Mouse (Mus musculus) embryonic facial prominence, embryonic 13.5 days (tissue): Measurements from ENCODE around the gene Ubald1. TPM values are rescaled to one million over a fixed set of nuclear protein-coding genes. Genes with fewer than 3 reads are reported as not detected.

ENCODE experiments used
- ATAC-seq: fragments of 200-750 bp; cut with Nextera tagmentation; 2 replicates; pipeline ENCODE4 v1.8.0; 2017; ENCODE audit warnings: low read depth; ENCODE audit not compliant: insufficient number of reproducible peaks, insufficient read depth, low FRiP score, low TSS enrichment
- H3K27ac ChIP-seq: fragments of 300-500 bp; sonication (generic); 2 replicates; pipeline ENCODE4 v1.5.1; 2015; ENCODE audit warnings: moderate library complexity, mild to moderate bottlenecking, inconsistent platforms
- H3K27me3 ChIP-seq: fragments of 300-500 bp; sonication (generic); 2 replicates; pipeline ENCODE4 v1.6.1; 2015; ENCODE audit warnings: mild to moderate bottlenecking, inconsistent platforms
- H3K36me3 ChIP-seq: fragments of 300-500 bp; sonication (generic); 2 replicates; pipeline ENCODE4 v1.6.1; 2015; ENCODE audit warnings: mild to moderate bottlenecking, inconsistent platforms
- H3K4me1 ChIP-seq: fragments of 300-500 bp; sonication (generic); 2 replicates; pipeline ENCODE4 v1.6.1; 2015; ENCODE audit warnings: inconsistent platforms
- H3K4me2 ChIP-seq: fragments of 300-500 bp; sonication (generic); 2 replicates; pipeline ENCODE4 v1.6.1; 2015; ENCODE audit warnings: moderate library complexity, mild to moderate bottlenecking, inconsistent platforms
- H3K4me3 ChIP-seq: fragments of 300-500 bp; sonication (generic); 2 replicates; pipeline ENCODE4 v1.5.1; 2015; ENCODE audit warnings: mild to moderate bottlenecking, inconsistent platforms
- H3K9ac ChIP-seq: fragments of 300-500 bp; sonication (generic); 2 replicates; pipeline ENCODE4 v1.6.1; 2015; ENCODE audit warnings: mild to moderate bottlenecking, inconsistent platforms
- H3K9me3 ChIP-seq: fragments of 300-500 bp; sonication (generic); 2 replicates; pipeline ENCODE4 v1.6.1; 2016; ENCODE audit warnings: inconsistent platforms
- WGBS: fragments of 180-500 bp; shearing (Covaris S2); methylation state at CpG from one replicate; pipeline ENCODE4 v1.1.7; 2015; ENCODE audit warnings: mixed read lengths; 5-methylcytosine and 5-hydroxymethylcytosine counted together
- polyA plus RNA-seq: library from polyadenylated mRNA; unstranded; fragments of >200 nt; fragmentation: Nextera tagmentation; extraction: Ambion mirVana; gene quantifications from 2 replicates; pipeline ENCODE4 v1.2.1, GENCODE M21; 2015

The Ubald1 gene
- polyA plus RNA-seq, 1 experiment from 2014 or later = 41.5 TPM

GRCm38 (mm10) chr16:4831650-4832419 lies 48.3 kb downstream of the Ubald1 start:
- H3K4me3 ChIP-seq = no peak overlapping the region
- peak; percentile 32; the same call in 1 of the 2 replicates for ATAC-seq
- H3K36me3 ChIP-seq = no peaks in the 10 kb centered on the region
- 65% methylated on average over 15 of the region's 15 CpGs for WGBS
- H3K9me3 ChIP-seq = no peaks in the 10 kb centered on the region
- H3K9ac ChIP-seq = no peak overlapping the region
- no peaks in the 10 kb centered on the region for H3K4me1 ChIP-seq
- H3K27ac ChIP-seq = no peak overlapping the region
- no peaks in the 10 kb centered on the region for H3K27me3 ChIP-seq
- H3K4me2 ChIP-seq = no peak overlapping the region

- Histone ChIP-seq H3K27me3 (no peaks in the 10 kb centered on the region), H3K9me3 (no peaks in the 10 kb centered on the region), H3K4me2 (no peak overlapping the region), H3K4me1 (no peaks in the 10 kb centered on the region), H3K4me3 (no peak overlapping the region), H3K9ac (no peak overlapping the region), H3K27ac (no peak overlapping the region), H3K36me3 (no peaks in the 10 kb centered on the region)
- ATAC-seq = no peak
- 80% methylated on average over 6 of the region's 6 CpGs for WGBS
These were observed 50.7 kb downstream of the Ubald1 start for GRCm38 (mm10) chr16:4829271-4829900.

GRCm38 (mm10) chr16:4827639-4828038 lies 52.5 kb downstream of the Ubald1 start:
- Histone ChIP-seq H3K4me3 (no peak overlapping the region), H3K4me1 (no peaks in the 10 kb centered on the region), H3K9me3 (no peaks in the 10 kb centered on the region), H3K36me3 (no peaks in the 10 kb centered on the region), H3K27me3 (no peaks in the 10 kb centered on the region), H3K4me2 (no peak overlapping the region), H3K9ac (no peak overlapping the region), H3K27ac (no peak overlapping the region)
- no peak for ATAC-seq
- WGBS = 89% methylated on average over 5 of the region's 5 CpGs

Other genes with a start within 250 kb of the Ubald1 start
- 29.2 and 30.2 TPM in 2 replicates for gene Vasn, start 240.4 kb downstream of the Ubald1 start, polyA plus RNA-seq
- 54.0 and 58.7 TPM in 2 replicates for gene Dnaja3, start 240.3 kb downstream of the Ubald1 start, polyA plus RNA-seq
- 16.9 and 17.0 TPM in 2 replicates for gene Coro7, start 200.5 kb downstream of the Ubald1 start, polyA plus RNA-seq
- 83.6 and 91.4 TPM in 2 replicates for gene Nmral1, start 161.0 kb downstream of the Ubald1 start, polyA plus RNA-seq
- gene Hmox2, start 154.0 kb downstream of the Ubald1 start, polyA plus RNA-seq = 105 and 107 TPM in 2 replicates
- gene Cdip1, start 90.0 kb downstream of the Ubald1 start, polyA plus RNA-seq = 84.5 and 91.6 TPM in 2 replicates
- gene 4930562C15Rik, start 44.9 kb downstream of the Ubald1 start, polyA plus RNA-seq = 0.44 and 0.89 TPM in 2 replicates
- 87.7 and 95.2 TPM in 2 replicates for gene Mgrn1, start 5.9 kb upstream of the Ubald1 start, polyA plus RNA-seq
- gene Nudt16l1, start 58.4 kb upstream of the Ubald1 start, polyA plus RNA-seq = 179 and 185 TPM in 2 replicates
- gene Anks3, start 83.9 kb upstream of the Ubald1 start, polyA plus RNA-seq = 67.6 and 68.4 TPM in 2 replicates
- gene Sept12, start 117.5 kb upstream of the Ubald1 start, polyA plus RNA-seq = not detected in 2 replicates
- 5.4 and 10.0 TPM in 2 replicates for gene Smim22, start 127.0 kb upstream of the Ubald1 start, polyA plus RNA-seq
- 59.2 and 65.8 TPM in 2 replicates for gene Rogdi, start 133.2 kb upstream of the Ubald1 start, polyA plus RNA-seq
- 139 and 143 TPM in 2 replicates for gene Glyr1, start 169.5 kb upstream of the Ubald1 start, polyA plus RNA-seq
- 20.9 and 22.9 TPM in 2 replicates for gene Ubn1, start 169.7 kb upstream of the Ubald1 start, polyA plus RNA-seq